Mouse (Mus musculus): ENCODE results near the gene Rgs8. TPM values are rescaled to one million over a fixed set of nuclear protein-coding genes. Genes with fewer than 3 reads are reported as not detected.
A peak's percentile ranks its signal among the peaks of the same experiment; 100 is the strongest.

The Rgs8 gene
- polyA plus RNA-seq, 1 experiment from 2014 or later: 0.09 TPM

DNA sequence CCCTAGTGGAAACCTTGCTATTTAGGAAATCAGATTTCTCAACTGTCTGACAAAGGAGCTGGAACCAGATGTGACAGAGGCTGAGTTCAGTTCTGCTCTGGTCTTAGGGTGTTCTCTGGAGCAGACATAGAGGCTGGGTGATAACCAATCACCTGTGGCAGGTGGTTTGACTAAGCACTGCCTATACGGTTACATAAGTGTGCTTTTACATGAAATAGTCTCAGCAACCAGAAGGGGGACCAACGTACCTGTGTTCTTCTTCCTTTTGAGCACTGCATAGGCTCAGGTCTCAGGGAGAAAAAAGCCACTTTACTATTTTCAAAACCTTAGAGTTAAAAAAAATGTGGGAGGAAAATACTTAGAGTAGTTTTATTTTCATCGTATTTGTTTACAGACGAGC is 22.8 kb downstream of the Rgs8 start:
- H3K9me3 ChIP-seq (replicated peaks): no peaks in the 10 kb centered on the region
- no peak overlapping the region for H3K9ac ChIP-seq
- no peak overlapping the region for H3K4me3 ChIP-seq (replicated peaks)
- DNase-seq (no peak), ATAC-seq (ENCODE audit: low read depth) (no peak)
- H3K27me3 ChIP-seq: no peaks in the 10 kb centered on the region
- H3K4me1 ChIP-seq (replicated peaks): no peaks in the 10 kb centered on the region
- H3K27ac ChIP-seq: no peak overlapping the region
- 63% methylated on average over 4 of the region's 4 CpGs for WGBS (ENCODE audit: insufficient replicate concordance)
- H3K36me3 ChIP-seq: no peaks in the 10 kb centered on the region
- no peak overlapping the region for H3K4me2 ChIP-seq

DNA sequence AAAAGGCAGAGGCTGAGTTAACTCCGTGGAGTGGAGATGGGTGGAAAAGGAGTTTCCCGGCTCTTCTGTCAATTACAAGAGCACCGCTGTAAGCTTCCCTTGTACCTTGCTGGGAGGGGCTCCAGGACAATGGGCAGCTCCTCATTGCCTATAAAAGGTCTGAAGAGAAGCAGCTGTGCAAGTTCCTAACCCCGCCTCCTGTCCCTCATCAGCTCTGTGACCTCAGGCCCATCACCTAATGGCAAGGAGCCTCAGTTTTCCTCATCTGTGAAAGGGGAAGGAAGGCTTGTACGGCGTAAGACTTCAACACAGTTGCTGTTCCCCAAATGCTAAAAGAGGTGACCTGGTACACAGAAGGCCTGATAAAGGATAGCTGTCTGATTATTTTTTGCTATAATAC is 24.8 kb downstream of the Rgs8 start:
- Histone ChIP-seq H3K27me3 (no peaks in the 10 kb centered on the region), H3K4me2 (no peak overlapping the region), H3K4me1 (replicated peaks) (no peaks in the 10 kb centered on the region), H3K4me3 (replicated peaks) (no peak overlapping the region), H3K36me3 (no peaks in the 10 kb centered on the region), H3K27ac (no peak overlapping the region), H3K9me3 (replicated peaks) (no peaks in the 10 kb centered on the region), H3K9ac (no peak overlapping the region)
- no peak for DNase-seq
- WGBS (ENCODE audit: insufficient replicate concordance): 54% methylated on average over 6 of the region's 6 CpGs
- ATAC-seq (ENCODE audit: low read depth): no peak

DNA sequence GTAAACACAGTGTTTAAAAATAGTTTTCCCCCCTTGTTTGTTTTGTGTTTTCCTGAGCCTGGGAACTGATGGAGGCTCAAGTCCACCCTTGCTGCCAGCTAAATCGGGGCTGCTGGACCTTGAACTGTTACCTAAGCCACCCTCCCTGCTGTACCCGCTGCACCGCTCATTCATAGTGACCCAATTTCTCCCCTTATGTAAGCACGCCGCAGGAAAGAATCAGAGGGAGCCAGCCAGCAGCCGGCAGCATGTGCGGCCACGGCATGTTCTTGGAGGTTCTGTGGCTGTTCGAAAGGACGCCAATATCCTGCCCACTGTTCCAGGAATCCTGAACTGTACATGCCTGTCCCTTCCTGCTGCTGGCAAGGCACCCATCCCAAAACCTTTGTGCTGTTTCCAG is 26.3 kb downstream of the Rgs8 start:
- Histone ChIP-seq H3K27ac (peak overlapping the region; percentile 67), H3K4me1 (replicated peaks) (no peaks in the 10 kb centered on the region), H3K4me3 (replicated peaks) (no peak overlapping the region), H3K36me3 (no peaks in the 10 kb centered on the region), H3K27me3 (no peaks in the 10 kb centered on the region), H3K9me3 (replicated peaks) (no peaks in the 10 kb centered on the region), H3K9ac (no peak overlapping the region), H3K4me2 (peak overlapping the region; percentile 12; the same call in 1 of the 2 replicates)
- no peak for DNase-seq
- 58% methylated on average over 10 of the region's 10 CpGs for WGBS (ENCODE audit: insufficient replicate concordance)
- peak; percentile 77 for ATAC-seq (ENCODE audit: low read depth)

DNA sequence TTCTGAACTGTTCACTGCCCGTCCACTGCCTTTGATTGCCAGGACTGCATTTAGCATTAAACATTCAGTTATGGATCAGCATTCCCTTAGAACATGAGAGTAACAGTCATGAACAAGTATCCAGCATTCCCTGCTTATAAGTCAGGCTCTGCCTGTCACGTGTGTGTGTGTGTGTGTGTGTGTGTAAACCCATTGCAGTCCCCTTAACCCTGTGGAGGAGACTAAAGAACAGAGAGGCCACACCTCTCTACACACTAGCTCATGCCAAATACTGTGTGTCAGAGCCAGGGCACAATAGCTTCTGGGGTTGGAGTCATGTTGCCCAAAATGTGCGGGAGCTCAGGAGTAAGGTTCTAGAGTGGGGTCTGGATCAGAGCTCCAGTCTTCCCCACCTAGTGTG is 26.8 kb downstream of the Rgs8 start:
- H3K4me1 ChIP-seq (replicated peaks): no peaks in the 10 kb centered on the region
- H3K4me2 ChIP-seq: no peak overlapping the region
- ATAC-seq (ENCODE audit: low read depth) (peak; percentile 36; the same call in 1 of the 2 replicates), DNase-seq (no peak)
- H3K27ac ChIP-seq: peak overlapping the region; percentile 67
- H3K4me3 ChIP-seq (replicated peaks): no peak overlapping the region
- 56% methylated on average over 3 of the region's 3 CpGs for WGBS (ENCODE audit: insufficient replicate concordance)
- no peaks in the 10 kb centered on the region for H3K9me3 ChIP-seq (replicated peaks)
- H3K36me3 ChIP-seq: no peaks in the 10 kb centered on the region
- H3K9ac ChIP-seq: no peak overlapping the region
- no peaks in the 10 kb centered on the region for H3K27me3 ChIP-seq

DNA sequence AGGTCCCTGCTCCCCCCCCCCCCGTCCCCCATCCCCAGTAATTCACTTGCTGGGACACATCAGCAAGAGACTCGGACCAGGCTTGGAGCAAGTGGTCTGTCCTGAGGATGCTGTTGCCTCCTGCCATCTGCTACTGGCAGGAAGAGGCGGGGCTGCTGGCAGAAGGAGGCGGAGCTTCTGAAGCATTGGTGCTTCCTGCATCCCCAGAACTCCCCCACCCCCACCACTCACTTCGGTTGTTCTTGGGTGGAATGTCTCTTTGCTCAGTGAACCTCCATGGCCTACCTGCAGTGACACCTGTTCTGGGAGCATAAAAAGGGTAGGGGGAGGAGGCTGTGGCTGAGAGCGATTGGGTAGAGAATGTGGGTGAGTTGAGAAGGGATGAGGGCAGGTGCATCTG is 27.5 kb downstream of the Rgs8 start:
- Histone ChIP-seq H3K36me3 (no peaks in the 10 kb centered on the region), H3K4me3 (replicated peaks) (no peak overlapping the region), H3K9me3 (replicated peaks) (no peaks in the 10 kb centered on the region), H3K27me3 (no peaks in the 10 kb centered on the region), H3K4me2 (no peak overlapping the region), H3K4me1 (replicated peaks) (no peaks in the 10 kb centered on the region), H3K27ac (no peak overlapping the region), H3K9ac (no peak overlapping the region)
- no peak for ATAC-seq (ENCODE audit: low read depth)
- no peak for DNase-seq
- 42% methylated on average over 6 of the region's 6 CpGs for WGBS (ENCODE audit: insufficient replicate concordance)

DNA sequence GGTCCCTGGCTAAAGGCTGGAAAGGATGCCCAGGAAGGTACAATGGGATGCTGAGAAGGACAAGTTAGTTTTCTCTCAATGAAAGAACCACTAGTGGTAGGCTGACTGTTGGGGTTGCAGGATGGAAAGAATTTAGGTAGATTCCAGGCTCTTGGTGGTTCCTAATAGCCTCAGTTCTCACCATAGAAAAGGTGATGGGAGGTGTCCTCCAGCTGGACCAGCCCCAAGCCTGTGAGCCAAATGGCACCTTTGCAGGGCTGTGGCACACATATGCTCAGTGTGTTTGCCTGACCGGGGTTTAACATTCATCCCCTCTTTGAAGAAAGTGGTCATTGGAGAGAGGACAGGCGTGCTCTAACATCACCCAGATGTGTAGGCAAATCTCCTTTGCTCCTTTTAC is 28.2 kb downstream of the Rgs8 start:
- no peaks in the 10 kb centered on the region for H3K4me1 ChIP-seq (replicated peaks)
- H3K36me3 ChIP-seq: no peaks in the 10 kb centered on the region
- no peak overlapping the region for H3K9ac ChIP-seq
- H3K9me3 ChIP-seq (replicated peaks): no peaks in the 10 kb centered on the region
- ATAC-seq (ENCODE audit: low read depth) (no peak), DNase-seq (no peak)
- no peak overlapping the region for H3K4me2 ChIP-seq
- H3K4me3 ChIP-seq (replicated peaks): no peak overlapping the region
- H3K27ac ChIP-seq: no peak overlapping the region
- 60% methylated on average over 2 of the region's 2 CpGs for WGBS (ENCODE audit: insufficient replicate concordance)
- no peaks in the 10 kb centered on the region for H3K27me3 ChIP-seq

DNA sequence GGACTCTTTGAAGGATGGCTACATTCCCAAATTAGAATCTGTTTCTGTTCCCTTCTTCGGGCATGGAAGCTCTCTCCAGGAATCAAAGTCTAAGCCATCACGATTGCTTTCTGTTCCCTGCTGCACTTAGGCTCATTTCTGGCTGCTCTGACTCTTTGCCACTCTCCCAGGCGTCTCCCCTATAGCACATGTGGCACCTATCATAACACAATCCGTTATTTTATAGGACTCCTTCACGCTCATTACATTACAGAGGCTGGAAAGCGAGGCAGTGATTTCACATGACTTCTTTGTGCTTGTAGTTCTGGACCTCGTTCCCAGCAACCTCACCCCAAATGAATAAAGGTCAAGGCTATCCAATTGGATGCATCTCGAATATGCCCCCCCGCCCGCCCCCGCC is 30.4 kb downstream of the Rgs8 start:
- H3K9ac ChIP-seq: no peak overlapping the region
- no peaks in the 10 kb centered on the region for H3K4me1 ChIP-seq (replicated peaks)
- WGBS (ENCODE audit: insufficient replicate concordance): 62% methylated on average over 11 of the region's 11 CpGs
- no peak overlapping the region for H3K4me3 ChIP-seq (replicated peaks)
- no peaks in the 10 kb centered on the region for H3K36me3 ChIP-seq
- H3K9me3 ChIP-seq (replicated peaks): no peaks in the 10 kb centered on the region
- ATAC-seq (ENCODE audit: low read depth) (no peak), DNase-seq (no peak)
- H3K27me3 ChIP-seq: no peaks in the 10 kb centered on the region
- H3K4me2 ChIP-seq: no peak overlapping the region
- H3K27ac ChIP-seq: no peak overlapping the region

DNA sequence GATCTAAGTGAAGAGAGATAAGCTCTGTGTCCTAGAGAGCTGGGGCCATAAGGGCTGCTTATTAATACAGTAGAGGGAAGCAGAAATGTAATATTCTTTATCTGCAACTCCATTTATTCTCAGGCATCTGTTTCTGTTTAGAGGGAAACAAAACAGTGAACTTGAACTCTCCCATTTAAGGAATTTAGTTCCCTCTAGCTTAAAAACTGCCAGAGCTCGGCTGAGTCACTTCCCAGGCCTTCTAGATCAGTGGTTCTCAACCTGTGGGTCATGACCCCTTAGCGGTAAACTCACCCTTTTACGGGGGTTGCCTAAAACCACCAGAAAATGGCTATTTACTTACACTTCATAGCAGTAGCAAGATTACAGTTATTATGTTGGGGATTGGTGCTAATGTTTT is 32.8 kb downstream of the Rgs8 start:
- no peak for DNase-seq
- WGBS (ENCODE audit: insufficient replicate concordance): 58% methylated on average over 3 of the region's 3 CpGs
- Histone ChIP-seq H3K27me3 (no peaks in the 10 kb centered on the region), H3K9me3 (replicated peaks) (no peaks in the 10 kb centered on the region), H3K4me2 (no peak overlapping the region), H3K4me1 (replicated peaks) (no peaks in the 10 kb centered on the region), H3K27ac (no peak overlapping the region), H3K9ac (no peak overlapping the region), H3K36me3 (no peaks in the 10 kb centered on the region), H3K4me3 (replicated peaks) (no peak overlapping the region)
- no peak for ATAC-seq (ENCODE audit: low read depth)

DNA sequence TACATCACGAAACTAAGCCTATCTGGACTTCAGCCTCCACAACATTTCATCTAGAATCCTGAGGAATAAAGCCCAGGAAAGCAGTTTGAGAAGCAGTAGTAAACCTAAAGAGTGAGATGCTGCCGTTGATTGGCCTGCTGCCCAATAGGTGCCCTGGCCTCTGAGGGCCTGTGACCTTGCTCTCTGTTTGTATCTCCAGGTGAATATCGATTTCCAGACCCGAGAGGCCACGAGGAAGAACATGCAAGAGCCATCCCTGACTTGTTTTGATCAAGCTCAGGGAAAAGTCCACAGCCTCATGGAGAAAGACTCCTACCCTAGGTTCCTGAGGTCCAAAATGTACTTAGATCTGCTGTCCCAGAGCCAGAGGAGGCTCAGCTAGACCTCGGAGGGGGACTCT is 39.7 kb downstream of the Rgs8 start:
- no peak for DNase-seq
- WGBS (ENCODE audit: insufficient replicate concordance): 51% methylated on average over 6 of the region's 6 CpGs
- H3K4me1 ChIP-seq (replicated peaks): no peaks in the 10 kb centered on the region
- H3K4me2 ChIP-seq: no peak overlapping the region
- no peak overlapping the region for H3K27ac ChIP-seq
- H3K4me3 ChIP-seq (replicated peaks): no peak overlapping the region
- no peaks in the 10 kb centered on the region for H3K36me3 ChIP-seq
- ATAC-seq (ENCODE audit: low read depth): no peak
- no peaks in the 10 kb centered on the region for H3K27me3 ChIP-seq
- no peak overlapping the region for H3K9ac ChIP-seq
- no peaks in the 10 kb centered on the region for H3K9me3 ChIP-seq (replicated peaks)

DNA sequence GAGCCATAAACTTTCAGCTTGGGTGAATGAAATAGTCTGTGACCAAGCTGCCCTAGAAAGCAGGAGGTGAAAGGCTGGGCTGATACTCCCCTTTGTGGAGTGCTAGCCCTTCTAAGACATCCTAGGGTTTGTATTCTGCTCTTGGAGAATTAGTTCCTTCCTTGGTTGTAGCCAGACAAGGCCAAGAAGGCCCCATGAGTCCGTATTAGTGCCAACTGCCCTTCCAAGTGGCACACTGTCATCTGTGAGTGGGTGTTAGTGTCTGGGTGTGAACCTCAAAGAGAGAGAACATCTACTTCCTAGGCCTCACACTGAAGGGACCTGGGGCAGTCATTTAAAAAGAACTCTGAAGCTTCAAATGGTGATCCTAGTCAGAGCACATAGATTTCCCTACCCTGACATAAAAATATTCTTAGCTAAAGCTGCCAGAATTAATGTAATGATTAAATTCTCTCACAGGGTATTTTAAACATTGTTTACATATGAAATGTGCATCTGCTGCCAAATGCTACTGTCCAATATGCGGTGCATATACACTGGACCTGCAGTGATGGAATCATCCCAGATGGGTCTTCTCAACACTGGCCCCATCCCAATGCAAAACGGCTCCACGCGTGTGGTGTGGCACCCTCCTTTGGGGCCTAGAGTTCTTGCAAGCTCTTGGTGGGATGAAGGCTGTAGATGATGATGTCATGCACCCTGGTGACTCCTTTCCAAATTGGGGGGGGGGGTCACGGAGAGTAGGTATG is 41.7 kb downstream of the Rgs8 start:
- Histone ChIP-seq H3K9me3 (replicated peaks) (no peaks in the 10 kb centered on the region), H3K27ac (no peak overlapping the region), H3K9ac (no peak overlapping the region), H3K27me3 (no peaks in the 10 kb centered on the region), H3K36me3 (no peaks in the 10 kb centered on the region), H3K4me1 (replicated peaks) (no peaks in the 10 kb centered on the region), H3K4me2 (no peak overlapping the region), H3K4me3 (replicated peaks) (no peak overlapping the region)
- ATAC-seq (ENCODE audit: low read depth) (no peak), DNase-seq (no peak)
- WGBS (ENCODE audit: insufficient replicate concordance): 71% methylated on average over 6 of the region's 6 CpGs

DNA sequence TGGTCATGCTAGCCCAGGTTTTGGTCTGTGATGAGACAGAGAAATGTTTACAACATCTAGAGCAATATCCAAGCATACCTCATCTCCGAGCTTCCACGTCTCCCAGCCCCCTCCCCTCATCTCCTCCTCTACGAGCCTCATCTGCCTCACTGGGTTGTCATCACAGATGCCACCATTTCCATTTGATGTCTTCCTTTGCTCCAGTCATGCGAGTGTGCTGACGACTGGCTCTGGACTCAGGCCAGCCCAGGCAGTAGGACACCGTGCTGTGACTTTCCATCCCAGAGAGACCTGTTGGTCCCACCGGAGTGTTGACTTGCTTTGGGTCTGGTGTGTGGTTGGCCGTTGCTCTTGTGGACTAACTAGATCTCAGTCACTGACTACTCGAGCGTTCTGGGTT is 42.6 kb downstream of the Rgs8 start:
- Histone ChIP-seq H3K4me2 (no peak overlapping the region), H3K36me3 (no peaks in the 10 kb centered on the region), H3K27me3 (no peaks in the 10 kb centered on the region), H3K4me1 (replicated peaks) (no peaks in the 10 kb centered on the region), H3K9ac (no peak overlapping the region), H3K9me3 (replicated peaks) (no peaks in the 10 kb centered on the region), H3K27ac (no peak overlapping the region), H3K4me3 (replicated peaks) (no peak overlapping the region)
- ATAC-seq (ENCODE audit: low read depth) (no peak), DNase-seq (no peak)
- 72% methylated on average over 10 of the region's 10 CpGs for WGBS (ENCODE audit: insufficient replicate concordance)

DNA sequence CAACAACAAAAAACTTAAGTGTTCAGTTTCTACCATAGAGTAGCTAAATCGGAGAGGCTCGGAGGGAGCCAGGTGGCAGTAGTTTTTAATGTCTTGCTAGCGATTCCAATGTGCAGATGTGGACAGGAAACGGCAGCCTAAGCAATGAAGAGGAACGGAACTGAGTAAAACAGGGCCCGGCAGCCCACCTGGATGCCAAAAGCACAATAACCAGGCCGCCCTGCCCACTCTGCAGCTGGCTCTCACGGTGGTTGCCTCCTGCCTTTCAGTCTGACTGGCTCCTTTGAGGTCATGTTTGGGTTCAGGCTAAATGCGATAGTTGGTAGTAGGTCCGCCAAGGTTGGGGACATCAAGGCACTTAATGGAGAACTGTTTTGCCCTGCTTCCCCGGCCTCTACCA is 43.3 kb downstream of the Rgs8 start:
- ATAC-seq (ENCODE audit: low read depth) (no peak), DNase-seq (no peak)
- H3K4me3 ChIP-seq (replicated peaks): no peak overlapping the region
- H3K4me2 ChIP-seq: no peak overlapping the region
- H3K9me3 ChIP-seq (replicated peaks): no peaks in the 10 kb centered on the region
- no peaks in the 10 kb centered on the region for H3K27me3 ChIP-seq
- no peaks in the 10 kb centered on the region for H3K4me1 ChIP-seq (replicated peaks)
- H3K27ac ChIP-seq: no peak overlapping the region
- 75% methylated on average over 11 of the region's 11 CpGs for whole genome bisulfite sequencing (ENCODE audit: insufficient replicate concordance)
- H3K36me3 ChIP-seq: no peaks in the 10 kb centered on the region
- no peak overlapping the region for H3K9ac ChIP-seq

Data from liver, embryonic 13.5 days (tissue).